Mouse (Mus musculus): ENCODE results near the gene Brinp2. TPM values are rescaled to one million over a fixed set of nuclear protein-coding genes. Genes with fewer than 3 reads are reported as not detected.

Brinp2 gene
- total and polyA plus RNA-seq, 3 experiments, result 0.03 TPM; not detected in 2

DNA sequence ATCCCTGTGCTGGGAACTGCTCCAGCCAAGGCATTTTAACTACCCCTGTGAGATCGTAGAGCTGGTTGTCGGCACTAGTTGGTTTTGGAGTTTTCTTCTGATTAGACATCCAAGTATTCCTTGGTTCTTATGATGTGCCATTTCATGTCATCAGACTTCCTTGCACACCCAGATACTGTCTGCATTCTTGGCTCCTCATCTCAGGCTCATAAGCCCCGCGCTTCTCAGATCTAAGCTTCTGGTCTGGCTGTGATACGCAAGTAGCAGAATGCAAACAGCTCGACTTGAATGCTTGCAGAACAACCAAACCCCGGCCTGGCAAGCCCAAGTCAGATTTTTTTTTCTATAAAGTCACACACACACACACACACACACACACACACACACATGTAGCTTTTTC lies 72.3 kb downstream of the Brinp2 start:
- H3K79me2 ChIP-seq (ENCODE audit: control insufficient read depth, insufficient read depth, low read length, poor library complexity), result no peaks in the 10 kb centered on the region
- no peak overlapping the region for H3K27ac ChIP-seq (ENCODE audit: control insufficient read depth, low read depth, low read length)
- no peak overlapping the region for H3K9ac ChIP-seq (ENCODE audit: control insufficient read depth, low read depth, low read length, poor library complexity, severe bottlenecking)
- no peaks in the 10 kb centered on the region for H3K4me1 ChIP-seq (ENCODE audit: control insufficient read depth in 1 of 2, insufficient read depth in 2 of 2, low read length in 2 of 2)
- TF ChIP-seq GABPA (IDR thresholded peaks at IDR 0.05; ENCODE audit: low read depth, low read length), result no peak
- no peak for TF ChIP-seq ZKSCAN1 (IDR thresholded peaks at IDR 0.05; ENCODE audit: low read depth, low read length)
- no peak for TF ChIP-seq CTCF (IDR thresholded peaks at IDR 0.05 in 2 of 3, conservative IDR thresholded peaks at IDR 0.05 in 1 of 3; ENCODE audit: control insufficient read depth in 1 of 3, insufficient read depth in 1 of 3, low read depth in 2 of 3, low read length in 3 of 3, poor library complexity in 1 of 3, severe bottlenecking in 1 of 3)
- TF ChIP-seq CHD2 (IDR thresholded peaks at IDR 0.05; ENCODE audit: low read length), result no peak
- TF ChIP-seq ZNF384 (IDR thresholded peaks at IDR 0.05; ENCODE audit: low read depth, low read length), result no peak
- no peak for TF ChIP-seq E2F4 (IDR thresholded peaks at IDR 0.05; ENCODE audit: borderline replicate concordance, low read depth, low read length)
- no peaks in the 10 kb centered on the region for H3K36me3 ChIP-seq (ENCODE audit: control insufficient read depth in 1 of 2, insufficient read depth in 2 of 2, low read length in 2 of 2)
- H3K9me3 ChIP-seq (replicated peaks; ENCODE audit: insufficient read depth, low read length), result no peaks in the 10 kb centered on the region
- no peak for DNase-seq (ENCODE audit: low read depth, low spot score)
- no peak overlapping the region for H3K4me3 ChIP-seq (ENCODE audit: control insufficient read depth in 1 of 2, insufficient read depth in 1 of 2, low read depth in 2 of 2, low read length in 2 of 2)
- peaks cover 0 to 8% of the 10 kb centered on the region in 2 experiments for H3K27me3 ChIP-seq (ENCODE audit: control insufficient read depth in 1 of 2, insufficient read depth in 2 of 2, low read length in 2 of 2)

DNA sequence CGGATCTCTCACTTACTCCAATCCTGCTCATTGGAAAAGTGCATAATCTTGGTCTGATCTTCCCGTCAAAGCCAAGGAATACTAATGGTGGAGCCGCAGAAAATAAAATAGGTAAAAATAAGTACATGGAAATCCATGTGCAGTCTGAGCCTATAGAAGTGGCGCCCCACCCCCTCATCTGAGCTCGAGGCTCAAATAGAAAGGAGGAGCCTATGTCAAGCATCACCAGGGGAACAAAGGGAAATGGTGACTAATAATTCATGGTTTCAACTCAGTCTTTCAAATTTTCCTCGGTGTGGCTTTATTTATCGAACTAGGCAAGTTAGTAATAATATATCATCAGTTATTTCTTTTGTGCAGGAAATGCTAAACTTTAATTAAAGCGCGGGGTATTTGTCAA lies 84.1 kb downstream of the Brinp2 start:
- no peak overlapping the region for H3K9ac ChIP-seq (ENCODE audit: control insufficient read depth, low read depth, low read length, poor library complexity, severe bottlenecking)
- peaks cover 0 to 1% of the 10 kb centered on the region in 2 experiments; a peak in 1 of 4 replicates for H3K36me3 ChIP-seq (ENCODE audit: control insufficient read depth in 1 of 2, insufficient read depth in 2 of 2, low read length in 2 of 2)
- H3K27ac ChIP-seq (ENCODE audit: control insufficient read depth, low read depth, low read length), result no peak overlapping the region
- DNase-seq (ENCODE audit: low read depth, low spot score), result no peak
- H3K27me3 ChIP-seq (ENCODE audit: control insufficient read depth in 1 of 2, insufficient read depth in 2 of 2, low read length in 2 of 2), result no peaks in the 10 kb centered on the region; a peak in 1 of 4 replicates
- no peak for TF ChIP-seq RAD21 (IDR thresholded peaks at IDR 0.05; ENCODE audit: low read depth, low read length)
- TF ChIP-seq GATA1 (IDR thresholded peaks at IDR 0.05; ENCODE audit: low read depth, low read length), result no peak
- TF ChIP-seq HCFC1 (IDR thresholded peaks at IDR 0.05; ENCODE audit: low read depth, low read length), result no peak
- no peak for TF ChIP-seq BHLHE40 (IDR thresholded peaks at IDR 0.05; ENCODE audit: borderline replicate concordance, low read depth, low read length)
- no peak for TF ChIP-seq NELFE (IDR thresholded peaks at IDR 0.05; ENCODE audit: low read depth, low read length)
- no peak for TF ChIP-seq NRF1 (IDR thresholded peaks at IDR 0.05; ENCODE audit: insufficient read depth, low read depth, low read length, poor library complexity, severe bottlenecking)
- no peak for TF ChIP-seq TCF12 (IDR thresholded peaks at IDR 0.05; ENCODE audit: low read depth, low read length)
- no peak for TF ChIP-seq POLR2A (IDR thresholded peaks at IDR 0.05; ENCODE audit: control insufficient read depth in 1 of 2, insufficient read depth in 1 of 2, low read depth in 1 of 2, low read length in 2 of 2, poor library complexity in 1 of 2)
- no peak for TF ChIP-seq POLR2AphosphoS5 (IDR thresholded peaks at IDR 0.05; ENCODE audit: borderline replicate concordance, low read depth, low read length)
- no peak overlapping the region for H3K4me3 ChIP-seq (ENCODE audit: control insufficient read depth in 1 of 2, insufficient read depth in 1 of 2, low read depth in 2 of 2, low read length in 2 of 2)
- no peaks in the 10 kb centered on the region for H3K79me2 ChIP-seq (ENCODE audit: control insufficient read depth, insufficient read depth, low read length, poor library complexity)
- H3K9me3 ChIP-seq (replicated peaks; ENCODE audit: insufficient read depth, low read length), result no peaks in the 10 kb centered on the region
- H3K4me1 ChIP-seq (ENCODE audit: control insufficient read depth in 1 of 2, insufficient read depth in 2 of 2, low read length in 2 of 2), result peaks cover 0 to 2% of the 10 kb centered on the region in 2 experiments; a peak in 2 of 4 replicates
